Mouse (Mus musculus) heart, postnatal 0 days (tissue): ENCODE measurements around the gene Ywhag.

Source experiments
- CTCF ChIP-seq: IDR thresholded peaks from 2 replicates; pipeline ENCODE4 v1.5.1; 2016; ENCODE audit warnings: antibody characterized with exemption, control low read depth, low read depth
- EP300 ChIP-seq: IDR thresholded peaks from 2 replicates; pipeline ENCODE4 v1.6.1; 2016; ENCODE audit warnings: antibody characterized with exemption, low read depth

- TF ChIP-seq CTCF (no peak), EP300 (no peak)
Measured at GRCm38 (mm10) chr5:135866662-135867061, 67.8 kb downstream of the Ywhag start.
